Comparison of ENCODE assay signal across 21 mouse cellular contexts in the genomic region with DNA sequence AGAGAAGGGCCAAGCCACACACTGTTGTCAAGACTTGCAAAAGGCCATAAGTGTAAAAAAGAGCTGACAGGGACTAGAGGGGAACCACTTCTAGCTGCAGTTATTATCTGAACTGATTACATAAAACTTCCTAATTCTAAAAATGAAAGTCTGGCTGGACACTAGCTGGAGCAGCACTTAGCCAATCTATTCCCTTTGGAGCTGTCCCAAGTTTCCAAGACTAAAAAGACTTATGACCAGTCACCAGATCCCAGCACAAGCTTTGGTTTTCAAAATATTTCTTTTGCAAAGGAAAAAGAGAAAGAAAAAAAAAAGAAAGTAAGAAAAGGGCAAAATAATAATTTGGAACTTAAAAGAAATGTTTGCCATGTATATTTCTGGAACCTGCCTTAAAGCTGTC.
A peak's percentile ranks its signal among the peaks of the same experiment; 100 is the strongest.
DNase-seq lines count a peak whose midpoint lies in the region; ATAC-seq and TF ChIP-seq lines count a peak whose summit lies in the region.
"Had no signal": no experiment of that assay in that cellular context is flagged by ENCODE, and none has a peak within 500 bp of the region (broad histone marks: within the 10 kb centered on the region; RNA-seq: fewer than 3 reads in every experiment).

No protein-coding gene starts in this region.

- no peaks in the 10 kb centered on the region for H3K4me1 ChIP-seq in heart, postnatal 0 days (ENCODE audit: control insufficient read depth, insufficient read depth)
- no peaks in the 10 kb centered on the region for H3K4me1 ChIP-seq in lung, embryonic 14.5 days (ENCODE audit: insufficient read depth)
- H3K4me1 ChIP-seq: embryonic facial prominence, embryonic 15.5 days; forebrain, embryonic 15.5 days; kidney, embryonic 15.5 days had no signal

- H3K9ac ChIP-seq in heart, postnatal 0 days (replicated peaks; ENCODE audit: low read depth, low read length), result no peak overlapping the region
- no peak overlapping the region for H3K9ac ChIP-seq in lung, embryonic 14.5 days
- H3K9ac ChIP-seq: embryonic facial prominence, embryonic 15.5 days; forebrain, embryonic 15.5 days; hindbrain, embryonic 14.5 days; kidney, embryonic 15.5 days; liver, postnatal 0 days had no signal

- no peaks in the 10 kb centered on the region for H3K27me3 ChIP-seq in heart, postnatal 0 days (ENCODE audit: control insufficient read depth, insufficient read depth, low read length)
- H3K27me3 ChIP-seq in lung, embryonic 14.5 days (ENCODE audit: insufficient read depth, low read length), result no peaks in the 10 kb centered on the region
- H3K27me3 ChIP-seq: embryonic facial prominence, embryonic 15.5 days; forebrain, embryonic 15.5 days; kidney, embryonic 15.5 days had no signal

- TF ChIP-seq CTCF in gastrocnemius, adult 2 months (IDR thresholded peaks at IDR 0.05), result no peak
- TF ChIP-seq CTCF in heart, postnatal 0 days (IDR thresholded peaks at IDR 0.05; ENCODE audit: low read depth), result no peak
- TF ChIP-seq CTCF in lung, embryonic 14.5 days (IDR thresholded peaks at IDR 0.05; ENCODE audit: low read depth), result no peak

- H3K4me2 ChIP-seq in heart, postnatal 0 days (ENCODE audit: low read depth, low read length), result no peak overlapping the region
- no peak overlapping the region for H3K4me2 ChIP-seq in lung, embryonic 14.5 days
- H3K4me2 ChIP-seq: embryonic facial prominence, embryonic 15.5 days; forebrain, embryonic 15.5 days; hindbrain, embryonic 14.5 days; kidney, embryonic 15.5 days; midbrain, embryonic 11.5 days had no signal

- DNase-seq in gastrocnemius, adult 2 months, result no peak
- DNase-seq in gastrocnemius, postnatal 36 days, result no peak
- DNase-seq in heart, postnatal 0 days (ENCODE audit: low spot score), result peak; percentile 18
- no peak for DNase-seq in heart, postnatal 25 days (ENCODE audit: low spot score)
- peak; percentile 68 for DNase-seq in lung, embryonic 14.5 days
- DNase-seq in lung, postnatal 14 days, result no peak
- peak; percentile 15 to 28 for DNase-seq in heart, postnatal 10 days
- no peak for DNase-seq in urinary bladder, postnatal 25 days (ENCODE audit: low spot score)
- DNase-seq: adrenal gland, postnatal 25 days; cerebellum, adult 9-11 months; liver; liver, postnatal 0 days; thymus, postnatal 14 days had no signal

- H3K27ac ChIP-seq in gastrocnemius, adult 2 months, result peak overlapping the region; percentile 48; the same call in 1 of the 2 replicates
- H3K27ac ChIP-seq in heart, postnatal 0 days (ENCODE audit: low read depth), result no peak overlapping the region
- no peak overlapping the region for H3K27ac ChIP-seq in lung, embryonic 14.5 days (ENCODE audit: low read depth)
- H3K27ac ChIP-seq: embryonic facial prominence, embryonic 15.5 days; forebrain, embryonic 15.5 days; hindbrain, embryonic 14.5 days; kidney, embryonic 15.5 days; left cerebral cortex, adult 2 months; limb, embryonic 10.5 days had no signal

- ATAC-seq in heart, postnatal 0 days (ENCODE audit: insufficient read depth, low read depth), result no peak
- no peak for ATAC-seq in lung, embryonic 14.5 days (ENCODE audit: insufficient read depth)
- ATAC-seq: forebrain, embryonic 15.5 days; inflammation-experienced regulatory T-cells, adult 6 months; liver, postnatal 0 days had no signal

- H3K36me3 ChIP-seq in heart, postnatal 0 days (replicated peaks; ENCODE audit: control insufficient read depth, insufficient read depth, low read length), result no peaks in the 10 kb centered on the region
- no peaks in the 10 kb centered on the region for H3K36me3 ChIP-seq in lung, embryonic 14.5 days (ENCODE audit: insufficient read depth)
- H3K36me3 ChIP-seq: embryonic facial prominence, embryonic 15.5 days; forebrain, embryonic 15.5 days; kidney, embryonic 15.5 days; limb, embryonic 10.5 days had no signal

- TF ChIP-seq EP300 in heart, postnatal 0 days (IDR thresholded peaks at IDR 0.05; ENCODE audit: low read depth), result no peak

- H3K9me3 ChIP-seq in heart, postnatal 0 days (replicated peaks; ENCODE audit: control insufficient read depth, low read length), result no peaks in the 10 kb centered on the region
- H3K9me3 ChIP-seq in lung, embryonic 14.5 days (ENCODE audit: low read depth, low read length), result no peaks in the 10 kb centered on the region
- H3K9me3 ChIP-seq: embryonic facial prominence, embryonic 15.5 days; forebrain, embryonic 15.5 days; kidney, embryonic 15.5 days; limb, embryonic 10.5 days had no signal

- intact Hi-C loops in gastrocnemius, adult 2 months (cut with DNase I), result no loop called here
- intact Hi-C loops in gastrocnemius, postnatal 36 days (cut with DNase I), result no loop called here
- intact Hi-C loops in heart, postnatal 25 days (cut with DNase I), result loop anchor here (2.0 kb wide), 1 partner anchor 275 kb away; the partner anchor contains the start of gene Irs1
- intact Hi-C loops in heart, postnatal 10 days (cut with DNase I), result no loop called here

- H3K4me3 ChIP-seq in gastrocnemius, adult 2 months, result no peak overlapping the region
- no peak overlapping the region for H3K4me3 ChIP-seq in heart, postnatal 0 days (ENCODE audit: low read depth, low read length)
- no peak overlapping the region for H3K4me3 ChIP-seq in lung, embryonic 14.5 days (ENCODE audit: low read depth, low read length)
- H3K4me3 ChIP-seq: embryonic facial prominence, embryonic 15.5 days; forebrain, embryonic 15.5 days; kidney, embryonic 15.5 days; left cerebral cortex, adult 2 months; limb, embryonic 10.5 days had no signal

Comparison
In these comparisons a context has a peak if more than half of its experiments do, and no peak if none do; other contexts are left out.
1. DNase-seq: peak in heart, postnatal 0 days (single experiment), lung, embryonic 14.5 days (single experiment) and heart, postnatal 10 days (2 of 2); none in gastrocnemius, adult 2 months (single experiment), gastrocnemius, postnatal 36 days (0 of 2), heart, postnatal 25 days (single experiment), lung, postnatal 14 days (single experiment) and urinary bladder, postnatal 25 days (single experiment).